Mouse (Mus musculus) right cerebral cortex, adult 18-20 months (tissue): Measurements from ENCODE around the gene March8.
"Not testable (repeated sequence)": the region's sequence is repeated elsewhere in the genome, so short reads cannot be mapped to it uniquely, and the experiment has no call there.

Source experiments
- DNase-seq: peaks from one replicate; pipeline ENCODE4 v3.0.0; 2022; ENCODE audit warnings: mixed read lengths

The March8 gene

GRCm38 (mm10) chr6:116337835-116338501, at the start of gene March8:
TSS of gene March8 (plus strand) at chr6:116338024.
- DNase-seq = peak; percentile 90

- DNase-seq = no peak
Measured at GRCm38 (mm10) chr6:116311411-116311810, 26.4 kb upstream of the March8 start.

- no peak for DNase-seq
Measured at GRCm38 (mm10) chr6:116319259-116319658, 18.6 kb upstream of the March8 start.

- DNase-seq = no peak
Measured at GRCm38 (mm10) chr6:116326641-116327040, 11.2 kb upstream of the March8 start.

GRCm38 (mm10) chr6:116331396-116331795, 6.4 kb upstream of the March8 start:
- no peak for DNase-seq

GRCm38 (mm10) chr6:116337466-116337834, 374 bp upstream of the March8 start:
- no peak for DNase-seq

- DNase-seq = no peak
Measured at GRCm38 (mm10) chr6:116338520-116338919, 696 bp downstream of the March8 start.

GRCm38 (mm10) chr6:116339088-116339487, 1.3 kb downstream of the March8 start:
- no peak for DNase-seq

GRCm38 (mm10) chr6:116340521-116340920, 2.7 kb downstream of the March8 start:
- DNase-seq = no peak

- no peak for DNase-seq
Measured at GRCm38 (mm10) chr6:116347953-116348352, 10.1 kb downstream of the March8 start.

GRCm38 (mm10) chr6:116349997-116350396, 12.2 kb downstream of the March8 start:
- no peak for DNase-seq

- no peak for DNase-seq
Measured at GRCm38 (mm10) chr6:116350643-116351042, 12.8 kb downstream of the March8 start.

GRCm38 (mm10) chr6:116351534-116351933, 13.7 kb downstream of the March8 start:
- DNase-seq = no peak

GRCm38 (mm10) chr6:116353428-116353827, 15.6 kb downstream of the March8 start:
- DNase-seq = no peak

- not testable (repeated sequence) for DNase-seq
Measured at GRCm38 (mm10) chr6:116356311-116356947, 18.6 kb downstream of the March8 start.

GRCm38 (mm10) chr6:116356948-116357325, 19.1 kb downstream of the March8 start:
- peak; percentile 18 for DNase-seq

- DNase-seq = no peak
Measured at GRCm38 (mm10) chr6:116358056-116358455, 20.2 kb downstream of the March8 start.

- DNase-seq = no peak
Measured at GRCm38 (mm10) chr6:116359256-116359655, 21.4 kb downstream of the March8 start.

- no peak for DNase-seq
Measured at GRCm38 (mm10) chr6:116361463-116361862, 23.6 kb downstream of the March8 start.

GRCm38 (mm10) chr6:116361993-116362392, 24.2 kb downstream of the March8 start:
- DNase-seq = no peak

- DNase-seq = no peak
Measured at GRCm38 (mm10) chr6:116367971-116368370, 30.1 kb downstream of the March8 start.

- DNase-seq = no peak
Measured at GRCm38 (mm10) chr6:116369811-116370210, 32.0 kb downstream of the March8 start.

GRCm38 (mm10) chr6:116370216-116370976, 32.6 kb downstream of the March8 start:
- DNase-seq = no peak

- no peak for DNase-seq
Measured at GRCm38 (mm10) chr6:116371500-116371899, 33.7 kb downstream of the March8 start.
